ENCODE assay signal across 9 mouse cellular contexts in genomic region chr2:65021691-65022362, GRCm38 (mm10). TPM values are rescaled to one million over a fixed set of nuclear protein-coding genes. Genes with fewer than 3 reads are reported as not detected.
A peak's percentile ranks its signal among the peaks of the same experiment; 100 is the strongest.
DNase-seq lines count a peak whose midpoint lies in the region; ATAC-seq and TF ChIP-seq lines count a peak whose summit lies in the region.
"Had no signal": no experiment of that assay in that cellular context is flagged by ENCODE, and none has a peak within 500 bp of the region (broad histone marks: within the 10 kb centered on the region; RNA-seq: fewer than 3 reads in every experiment).

No protein-coding gene starts in this region.

- peak; percentile 37 for ATAC-seq in hindbrain, embryonic 11.5 days (ENCODE audit: low FRiP score)
- ATAC-seq in liver, embryonic 15.5 days (ENCODE audit: insufficient read depth) = peak; percentile 48; the same call in 1 of the 2 replicates
- ATAC-seq in stomach, postnatal 0 days (ENCODE audit: low FRiP score, low TSS enrichment) = peak; percentile 41; the same call in 1 of the 2 replicates

- intact Hi-C loops in left cerebral cortex, postnatal 4 days (cut with DNase I) = loop anchor here (2.0 kb wide), 1 partner anchor 103 kb away; no protein-coding TSS in a partner anchor

- no peaks in the 10 kb centered on the region for H3K36me3 ChIP-seq in hindbrain, embryonic 11.5 days (ENCODE audit: control insufficient read depth, insufficient read depth, low read length)
- no peaks in the 10 kb centered on the region for H3K36me3 ChIP-seq in liver, embryonic 15.5 days (replicated peaks)
- H3K36me3 ChIP-seq in stomach, postnatal 0 days (ENCODE audit: control insufficient read depth, insufficient read depth, low read length) = no peaks in the 10 kb centered on the region

- H3K4me1 ChIP-seq in hindbrain, embryonic 11.5 days (replicated peaks; ENCODE audit: control insufficient read depth, insufficient read depth, low read length) = no peaks in the 10 kb centered on the region
- H3K4me1 ChIP-seq in liver, embryonic 15.5 days (replicated peaks) = no peaks in the 10 kb centered on the region
- peaks cover 2% of the 10 kb centered on the region; the same call in 1 of the 2 replicates for H3K4me1 ChIP-seq in stomach, postnatal 0 days (replicated peaks; ENCODE audit: control insufficient read depth, insufficient read depth)

- no peak for TF ChIP-seq CTCF in stomach, postnatal 0 days (IDR thresholded peaks at IDR 0.05; ENCODE audit: low read depth)

- peaks cover 4% of the 10 kb centered on the region; the same call in 1 of the 2 replicates for H3K27me3 ChIP-seq in hindbrain, embryonic 11.5 days (ENCODE audit: control insufficient read depth, insufficient read depth, low read length)
- H3K27me3 ChIP-seq in liver, embryonic 15.5 days = peaks cover 13% of the 10 kb centered on the region
- no peaks in the 10 kb centered on the region for H3K27me3 ChIP-seq in stomach, postnatal 0 days (ENCODE audit: control insufficient read depth, insufficient read depth, low read length)

- H3K27ac ChIP-seq in hindbrain, embryonic 11.5 days (ENCODE audit: low read depth, low read length) = no peak overlapping the region
- no peak overlapping the region for H3K27ac ChIP-seq in liver, embryonic 15.5 days (replicated peaks)
- no peak overlapping the region; the same call in 1 of the 2 replicates for H3K27ac ChIP-seq in stomach, postnatal 0 days (replicated peaks)

- DNase-seq in left cerebral cortex, adult 9 months (ENCODE audit: low spot score in 2 of 2) = peak; percentile 43 to 48
- DNase-seq in left cerebral cortex, postnatal 4 days = no peak
- DNase-seq in embryo, embryonic 10.5 days (ENCODE audit: low spot score) = peak; percentile 44
- DNase-seq in hindbrain, embryonic 11.5 days (ENCODE audit: low spot score) = peak; percentile 30
- no peak for DNase-seq in stomach, postnatal 0 days (ENCODE audit: low spot score)
- no peak for DNase-seq in natural killer cell, adult 2 months (ENCODE audit: low spot score in 2 of 2)
- no peak for DNase-seq in Muller cell, postnatal 12 days (ENCODE audit: inconsistent ontology term)

- peak overlapping the region; percentile 72 for H3K4me3 ChIP-seq in hindbrain, embryonic 11.5 days (ENCODE audit: low read depth, low read length)
- peak overlapping the region; percentile 59 for H3K4me3 ChIP-seq in liver, embryonic 15.5 days (replicated peaks)
- peak overlapping the region; percentile 65 for H3K4me3 ChIP-seq in stomach, postnatal 0 days (ENCODE audit: low read depth, low read length)

- peak overlapping the region; percentile 67; the same call in 1 of the 2 replicates for H3K9ac ChIP-seq in hindbrain, embryonic 11.5 days (ENCODE audit: low read depth, low read length)
- H3K9ac ChIP-seq in liver, embryonic 15.5 days = peak overlapping the region; percentile 46; the same call in 1 of the 2 replicates
- peak overlapping the region; percentile 65 for H3K9ac ChIP-seq in stomach, postnatal 0 days (ENCODE audit: low read length)

- no peaks in the 10 kb centered on the region for H3K9me3 ChIP-seq in hindbrain, embryonic 11.5 days (ENCODE audit: control insufficient read depth, low read length)
- H3K9me3 ChIP-seq in liver, embryonic 15.5 days (replicated peaks) = no peaks in the 10 kb centered on the region
- no peaks in the 10 kb centered on the region for H3K9me3 ChIP-seq in stomach, postnatal 0 days (ENCODE audit: control insufficient read depth, low read length)

- 10% methylated on average over 15 of the region's 15 CpGs for WGBS in hindbrain, embryonic 11.5 days
- 12% methylated on average over 15 of the region's 15 CpGs for WGBS in liver, embryonic 15.5 days (ENCODE audit: insufficient replicate concordance)
- WGBS in stomach, postnatal 0 days = 10% methylated on average over 15 of the region's 15 CpGs

- peak overlapping the region; percentile 99 for H3K4me2 ChIP-seq in hindbrain, embryonic 11.5 days (replicated peaks; ENCODE audit: low read depth, low read length)
- H3K4me2 ChIP-seq in liver, embryonic 15.5 days = peak overlapping the region; percentile 66
- H3K4me2 ChIP-seq in stomach, postnatal 0 days (replicated peaks; ENCODE audit: low read depth) = peak overlapping the region; percentile 100

- TF ChIP-seq EP300 in stomach, postnatal 0 days (optimal IDR thresholded peaks at IDR 0.05) = no peak

RNA-seq across cellular contexts. Expression of gene Grb14, which starts 3.0 kb away (rescaled TPM):
- total RNA-seq in left cerebral cortex, postnatal 4 days (2021) = 10 to 100 TPM; 47.1 to 47.6 TPM
- 8.7 and 9.0 TPM in 2 replicates for polyA plus RNA-seq in hindbrain, embryonic 11.5 days (2014; fragmentation: Nextera tagmentation; extraction: Ambion mirVana)
- polyA plus RNA-seq in liver, embryonic 15.5 days (2015; fragmentation: Nextera tagmentation; extraction: Ambion mirVana) = 8.0 and 9.2 TPM in 2 replicates
- 12.2 and 13.1 TPM in 2 replicates for polyA plus RNA-seq in stomach, postnatal 0 days (2015; fragmentation: Nextera tagmentation; extraction: Ambion mirVana)
- total RNA-seq: neutrophil, adult 5-6 weeks had no signal

Comparison
In these comparisons a context has a peak if more than half of its experiments do, and no peak if none do; other contexts are left out.
1. DNase-seq: peak in left cerebral cortex, adult 9 months (2 of 2), embryo, embryonic 10.5 days (single experiment) and hindbrain, embryonic 11.5 days (single experiment); none in left cerebral cortex, postnatal 4 days (single experiment), stomach, postnatal 0 days (single experiment), natural killer cell, adult 2 months (0 of 2) and Muller cell, postnatal 12 days (single experiment).
2. Peak in every context shown above with its lines, with median percentiles within 50 percentile points of each other: ATAC-seq, H3K4me2 ChIP-seq, H3K4me3 ChIP-seq and H3K9ac ChIP-seq.